Mouse (Mus musculus) intestine, embryonic 15.5 days (tissue): ENCODE data around the gene Mpnd. TPM values are rescaled to one million over a fixed set of nuclear protein-coding genes. Genes with fewer than 3 reads are reported as not detected.

Source experiments
- ATAC-seq: fragments of 200-750 bp; cut with Nextera tagmentation; 2 replicates; pipeline ENCODE4 v1.8.0; 2017; ENCODE audit warnings: moderate TSS enrichment, moderate library complexity
- H3K27ac ChIP-seq: fragments of 300-500 bp; sonication (generic); 2 replicates; pipeline ENCODE4 v1.5.1; 2015; ENCODE audit warnings: mild to moderate bottlenecking, inconsistent platforms
- H3K27me3 ChIP-seq: fragments of 300-500 bp; sonication (generic); replicated peaks from 2 replicates; pipeline ENCODE4 v1.6.1; 2015; ENCODE audit warnings: inconsistent platforms
- H3K36me3 ChIP-seq: fragments of 300-500 bp; sonication (generic); 2 replicates; pipeline ENCODE4 v1.6.1; 2015; ENCODE audit warnings: inconsistent platforms
- H3K4me1 ChIP-seq: fragments of 300-500 bp; sonication (generic); replicated peaks from 2 replicates; pipeline ENCODE4 v1.6.1; 2015; ENCODE audit warnings: inconsistent platforms
- H3K4me2 ChIP-seq: fragments of 300-500 bp; sonication (generic); replicated peaks from 2 replicates; pipeline ENCODE4 v1.6.1; 2015; ENCODE audit warnings: mild to moderate bottlenecking, inconsistent platforms
- H3K4me3 ChIP-seq: fragments of 300-500 bp; sonication (generic); replicated peaks from 2 replicates; pipeline ENCODE4 v1.5.1; 2015; ENCODE audit warnings: inconsistent platforms
- H3K9ac ChIP-seq: fragments of 300-500 bp; sonication (generic); 2 replicates; pipeline ENCODE4 v1.6.1; 2015; ENCODE audit warnings: inconsistent platforms
- H3K9me3 ChIP-seq: fragments of 300-500 bp; sonication (generic); 2 replicates; pipeline ENCODE4 v1.6.1; 2016; ENCODE audit warnings: inconsistent platforms
- WGBS: fragments of 180-500 bp; shearing (Covaris S2); methylation state at CpG from one replicate; pipeline ENCODE4 v1.1.7; 2015; 5-methylcytosine and 5-hydroxymethylcytosine counted together
- polyA plus RNA-seq: library from polyadenylated mRNA; unstranded; fragments of >200 nt; fragmentation: Nextera tagmentation; extraction: Ambion mirVana; gene quantifications from 2 replicates; pipeline ENCODE4 v1.2.1, GENCODE M21; 2015

The Mpnd gene
- polyA plus RNA-seq, 1 experiment from 2014 or later: 86.3 TPM

DNA sequence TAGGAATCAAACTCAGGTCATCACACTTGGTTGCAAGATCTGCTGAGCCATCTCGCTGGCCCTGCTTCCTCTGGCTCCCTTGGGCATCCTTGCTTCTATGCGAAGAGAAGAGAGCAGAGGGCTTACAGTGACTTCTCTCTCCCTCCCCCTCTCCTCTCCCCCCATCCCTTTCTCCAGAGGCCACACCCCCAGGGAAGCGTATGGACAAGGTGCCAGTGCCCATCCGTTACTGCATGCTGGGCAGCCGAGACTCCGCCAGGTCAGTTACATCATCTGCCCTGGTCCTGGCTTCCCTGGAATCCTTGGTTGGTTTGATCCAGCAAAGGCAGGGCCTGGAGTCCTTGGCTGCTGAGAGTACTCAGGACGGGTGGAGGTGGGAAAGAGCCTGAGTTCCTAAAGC is 5.9 kb downstream of the Mpnd start:
- H3K9me3 ChIP-seq: no peaks in the 10 kb centered on the region
- H3K27me3 ChIP-seq: no peaks in the 10 kb centered on the region
- H3K4me1 ChIP-seq: peaks cover 20% of the 10 kb centered on the region
- WGBS: 87% methylated on average over 7 of the region's 7 CpGs
- no peak overlapping the region for H3K4me2 ChIP-seq
- peaks cover 25% of the 10 kb centered on the region for H3K36me3 ChIP-seq
- H3K9ac ChIP-seq: no peak overlapping the region
- no peak for ATAC-seq
- no peak overlapping the region for H3K4me3 ChIP-seq
- H3K27ac ChIP-seq: no peak overlapping the region

- Histone ChIP-seq H3K9ac (no peak overlapping the region), H3K4me3 (no peak overlapping the region), H3K4me1 (peaks cover 7% of the 10 kb centered on the region), H3K9me3 (no peaks in the 10 kb centered on the region), H3K4me2 (no peak overlapping the region), H3K27ac (no peak overlapping the region), H3K27me3 (no peaks in the 10 kb centered on the region), H3K36me3 (peaks cover 54% of the 10 kb centered on the region)
- 91% methylated on average over 9 of the region's 9 CpGs for WGBS
- no peak for ATAC-seq
Measured at GRCm38 (mm10) chr17:56015293-56015692, 9.8 kb downstream of the Mpnd start.

- H3K9ac ChIP-seq: no peak overlapping the region
- H3K27ac ChIP-seq: no peak overlapping the region
- H3K4me3 ChIP-seq: no peak overlapping the region
- H3K27me3 ChIP-seq: no peaks in the 10 kb centered on the region
- WGBS: 86% methylated on average over 8 of the region's 8 CpGs
- no peaks in the 10 kb centered on the region for H3K9me3 ChIP-seq
- H3K4me1 ChIP-seq: no peaks in the 10 kb centered on the region
- H3K4me2 ChIP-seq: no peak overlapping the region
- H3K36me3 ChIP-seq: peaks cover 54% of the 10 kb centered on the region
- ATAC-seq: no peak
Measured at GRCm38 (mm10) chr17:56016382-56016781, 10.9 kb downstream of the Mpnd start.

- Histone ChIP-seq H3K36me3 (peaks cover 49% of the 10 kb centered on the region), H3K27ac (no peak overlapping the region)
Measured at GRCm38 (mm10) chr17:56016793-56017785, 11.6 kb downstream of the Mpnd start.

GRCm38 (mm10) chr17:56017848-56018247 is 12.3 kb downstream of the Mpnd start:
- Histone ChIP-seq H3K9me3 (no peaks in the 10 kb centered on the region), H3K36me3 (peaks cover 49% of the 10 kb centered on the region), H3K27me3 (no peaks in the 10 kb centered on the region), H3K4me2 (no peak overlapping the region), H3K4me3 (no peak overlapping the region), H3K9ac (no peak overlapping the region), H3K4me1 (0 out of 2 replicates have a peak, but pooled peaks cover 4% of the 10 kb centered on the region), H3K27ac (no peak overlapping the region)
- no peak; the same call in 1 of the 2 replicates for ATAC-seq
- 86% methylated on average over 7 of the region's 7 CpGs for WGBS

More at GRCm38 (mm10) chr17:56016793-56017785, 11.6 kb downstream of the Mpnd start:
- no peak for ATAC-seq
- no peaks in the 10 kb centered on the region for H3K9me3 ChIP-seq
- H3K9ac ChIP-seq: no peak overlapping the region
- H3K4me1 ChIP-seq: no peaks in the 10 kb centered on the region
- H3K4me2 ChIP-seq: no peak overlapping the region
- WGBS: 81% methylated on average over 15 of the region's 15 CpGs
- H3K4me3 ChIP-seq: no peak overlapping the region
- no peaks in the 10 kb centered on the region for H3K27me3 ChIP-seq

- Histone ChIP-seq H3K9me3 (no peaks in the 10 kb centered on the region), H3K36me3 (peaks cover 47% of the 10 kb centered on the region), H3K4me1 (peaks cover 11% of the 10 kb centered on the region), H3K9ac (no peak overlapping the region), H3K27me3 (no peaks in the 10 kb centered on the region), H3K4me2 (no peak overlapping the region), H3K4me3 (no peak overlapping the region), H3K27ac (no peak overlapping the region)
- ATAC-seq: peak; percentile 48
- 67% methylated on average over 20 of the region's 20 CpGs for WGBS
Measured at GRCm38 (mm10) chr17:56018347-56019131, 13.0 kb downstream of the Mpnd start.

DNA sequence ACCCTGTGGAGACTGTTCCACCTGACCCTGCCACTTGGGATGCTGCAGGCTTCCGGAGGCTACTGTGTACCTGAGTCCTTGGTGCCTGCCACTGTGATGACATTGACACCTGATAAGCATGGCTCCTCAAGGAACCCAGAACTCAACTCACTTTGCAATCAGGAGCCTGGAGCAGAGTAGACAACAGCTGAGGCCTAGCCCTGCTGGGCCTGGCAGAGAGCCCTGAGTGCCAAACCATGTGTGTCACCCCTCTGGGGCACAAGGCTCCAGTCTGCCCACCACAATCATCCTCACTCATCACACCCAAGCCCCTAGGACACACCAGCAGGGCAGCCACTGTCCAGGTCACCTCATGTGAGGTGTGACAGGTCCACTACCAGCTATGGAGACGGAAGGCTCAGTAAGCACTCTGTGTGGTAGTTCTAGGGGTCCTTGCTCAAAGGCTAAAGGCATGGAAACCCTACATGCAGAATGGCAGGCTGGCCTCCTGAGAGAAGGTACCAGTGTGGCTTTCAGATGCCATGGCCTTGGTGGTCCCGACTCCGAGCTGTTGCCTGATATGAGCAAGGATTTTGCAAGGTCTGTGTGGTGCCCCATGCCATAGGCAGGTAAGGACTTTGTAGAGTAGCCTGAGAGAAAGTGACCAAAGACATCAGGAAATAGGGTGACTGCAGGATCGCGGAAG is 15.0 kb downstream of the Mpnd start:
- no peak overlapping the region for H3K27ac ChIP-seq
- H3K9ac ChIP-seq: no peak overlapping the region
- 90% methylated on average over 6 of the region's 6 CpGs for WGBS
- no peaks in the 10 kb centered on the region for H3K27me3 ChIP-seq
- no peak for ATAC-seq
- peaks cover 39% of the 10 kb centered on the region for H3K36me3 ChIP-seq
- H3K4me1 ChIP-seq: peaks cover 19% of the 10 kb centered on the region
- no peaks in the 10 kb centered on the region for H3K9me3 ChIP-seq
- H3K4me3 ChIP-seq: no peak overlapping the region
- H3K4me2 ChIP-seq: no peak overlapping the region

GRCm38 (mm10) chr17:56021161-56021910 is 15.8 kb downstream of the Mpnd start:
- H3K9me3 ChIP-seq: no peaks in the 10 kb centered on the region
- ATAC-seq: no peak
- no peak overlapping the region for H3K27ac ChIP-seq
- 82% methylated on average over 4 of the region's 4 CpGs for WGBS
- H3K4me1 ChIP-seq: peaks cover 19% of the 10 kb centered on the region
- H3K9ac ChIP-seq: no peak overlapping the region
- no peak overlapping the region for H3K4me2 ChIP-seq
- H3K36me3 ChIP-seq: peaks cover 31% of the 10 kb centered on the region
- no peak overlapping the region for H3K4me3 ChIP-seq
- no peaks in the 10 kb centered on the region for H3K27me3 ChIP-seq

DNA sequence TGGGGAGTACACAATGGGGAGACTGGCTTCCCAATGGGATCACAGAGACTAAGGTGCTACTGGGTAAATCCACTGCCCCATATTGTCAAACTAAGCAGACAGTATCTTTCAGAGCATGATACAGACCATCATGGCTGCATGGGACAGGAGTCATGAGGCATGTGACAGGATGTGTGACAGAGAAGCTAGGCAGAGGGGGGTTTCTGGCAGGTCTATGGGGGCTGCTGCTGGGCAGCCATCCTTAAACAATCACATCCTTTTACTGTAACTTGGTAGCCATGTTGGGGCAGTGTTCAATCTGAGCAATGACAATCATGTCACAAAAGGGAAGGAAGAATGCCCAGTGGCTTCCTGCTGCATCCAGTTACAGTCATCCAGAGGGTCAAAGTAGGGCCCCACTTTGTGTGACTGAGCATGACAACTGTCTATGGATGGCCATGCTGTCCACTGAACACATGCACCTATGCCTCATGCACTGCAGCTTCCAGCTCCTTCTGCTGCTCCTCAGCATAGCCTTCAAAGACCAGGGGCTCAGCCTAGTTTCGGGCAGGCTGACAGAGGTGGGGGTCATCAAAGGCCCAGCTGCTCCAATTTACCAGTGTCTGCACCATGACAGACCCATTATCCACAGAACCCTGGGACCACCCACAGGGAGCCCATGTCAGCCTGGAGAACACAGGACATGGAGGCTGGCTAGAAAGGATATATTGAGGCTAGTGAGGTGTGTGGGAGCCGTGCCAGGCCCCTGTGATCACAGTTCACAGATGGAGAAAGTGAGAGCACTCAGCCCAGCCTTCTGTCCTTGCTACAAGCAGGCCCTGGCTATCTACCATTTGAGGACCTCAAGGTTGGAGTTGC is 16.8 kb downstream of the Mpnd start:
- H3K4me1 ChIP-seq: peaks cover 19% of the 10 kb centered on the region
- H3K36me3 ChIP-seq: peaks cover 20% of the 10 kb centered on the region
- no peaks in the 10 kb centered on the region for H3K9me3 ChIP-seq
- WGBS: 57% methylated on average over 2 of the region's 2 CpGs
- no peak overlapping the region for H3K27ac ChIP-seq
- H3K9ac ChIP-seq: no peak overlapping the region
- H3K4me2 ChIP-seq: no peak overlapping the region
- ATAC-seq: no peak
- no peak overlapping the region for H3K4me3 ChIP-seq
- H3K27me3 ChIP-seq: no peaks in the 10 kb centered on the region

DNA sequence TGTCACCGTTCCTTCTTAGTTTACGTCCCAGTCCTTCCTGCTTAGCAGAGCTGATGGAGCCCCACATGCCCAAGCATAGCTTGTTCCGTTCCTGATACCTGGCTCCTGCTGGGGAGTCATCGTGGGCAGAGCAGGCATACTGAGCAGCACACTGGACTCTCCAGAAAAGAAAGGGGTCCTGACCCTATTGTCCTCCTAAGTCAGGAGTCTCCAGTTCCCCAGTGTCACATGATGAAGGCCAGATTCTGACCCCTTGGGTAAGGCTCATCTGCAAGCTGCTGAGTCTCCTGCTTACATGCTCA is 17.4 kb downstream of the Mpnd start:
- Histone ChIP-seq H3K9me3 (no peaks in the 10 kb centered on the region), H3K4me1 (peaks cover 19% of the 10 kb centered on the region), H3K9ac (no peak overlapping the region), H3K27me3 (no peaks in the 10 kb centered on the region), H3K27ac (no peak overlapping the region), H3K36me3 (peaks cover 15% of the 10 kb centered on the region), H3K4me3 (no peak overlapping the region), H3K4me2 (no peak overlapping the region)
- 78% methylated on average over 4 of the region's 4 CpGs for WGBS
- no peak for ATAC-seq

DNA sequence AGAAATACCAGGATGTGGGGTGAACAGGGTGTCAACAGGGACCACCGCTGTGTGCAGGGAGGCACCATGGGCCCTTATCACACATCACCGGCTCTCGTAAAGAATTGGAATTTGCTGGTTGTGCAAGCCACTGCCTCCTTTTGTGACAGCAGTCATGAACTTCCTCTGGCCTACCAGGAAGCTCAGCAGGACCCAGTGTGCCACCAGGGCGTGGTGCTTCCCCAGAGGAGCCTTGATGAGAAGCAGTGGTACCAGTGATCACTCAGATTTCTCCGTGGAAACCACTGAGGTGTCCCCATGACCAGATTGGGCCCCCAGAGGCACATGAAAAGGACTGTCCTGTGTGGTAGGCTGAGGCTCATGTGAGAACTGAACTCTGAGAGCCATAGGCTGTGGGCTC is 17.9 kb downstream of the Mpnd start:
- Histone ChIP-seq H3K4me1 (peaks cover 19% of the 10 kb centered on the region), H3K27ac (peak overlapping the region; percentile 13; the same call in 1 of the 2 replicates), H3K4me3 (no peak overlapping the region), H3K4me2 (no peak overlapping the region), H3K9me3 (no peaks in the 10 kb centered on the region), H3K9ac (no peak overlapping the region), H3K36me3 (peaks cover 11% of the 10 kb centered on the region), H3K27me3 (no peaks in the 10 kb centered on the region)
- ATAC-seq: no peak
- WGBS: 62% methylated on average over 5 of the region's 5 CpGs
